Mouse (Mus musculus) liver, embryonic 14.5 days (tissue): ENCODE measurements at regions not wholly inside any gene's neighbourhood (a gene's known extent, or its start where the extent isn't known, plus 50 kb on each side); places are given as distances from the start of the nearest gene placed in this dataset.

ENCODE experiments used
- ATAC-seq: fragments of 200-750 bp; cut with Nextera tagmentation; 2 replicates; pipeline ENCODE4 v1.8.0; 2017; ENCODE audit warnings: moderate number of reproducible peaks, mild to moderate bottlenecking, moderate library complexity; ENCODE audit not compliant: insufficient read depth
- DNase-seq, 3 experiments: peaks; one replicate each; pipeline ENCODE4 v3.0.0-alpha.2; 2012 to 2013; ENCODE audit warnings: low read depth in 3 of 3, low spot score in 3 of 3
- H3K27ac ChIP-seq: fragments of 300-500 bp; sonication (generic); 2 replicates; pipeline ENCODE4 v1.5.1; 2014; ENCODE audit warnings: moderate library complexity, mild to moderate bottlenecking, control low read depth, inconsistent platforms
- H3K27me3 ChIP-seq: fragments of 300-500 bp; sonication (generic); 2 replicates; pipeline ENCODE4 v1.6.1; 2014; ENCODE audit warnings: mild to moderate bottlenecking, low read length, moderate library complexity; ENCODE audit not compliant: control insufficient read depth, insufficient read depth
- H3K36me3 ChIP-seq: fragments of 300-500 bp; sonication (generic); replicated peaks from 2 replicates; pipeline ENCODE4 v1.6.1; 2014; ENCODE audit warnings: low read depth; ENCODE audit not compliant: control insufficient read depth, insufficient read depth
- H3K4me1 ChIP-seq, 2 experiments: fragments of 200-500 bp in 1 of 2; fragments of 300-500 bp in 1 of 2; sonication (generic) in 1 of 2; replicated peaks; 2 replicates each; pipeline ENCODE4 v1.6.1; 2012 to 2014; ENCODE audit warnings: antibody characterized with exemption in 1 of 2, inconsistent platforms in 1 of 2, low read length in 1 of 2; ENCODE audit not compliant: control insufficient read depth in 2 of 2, insufficient read depth in 2 of 2
- H3K4me2 ChIP-seq: fragments of 300-500 bp; sonication (generic); 2 replicates; pipeline ENCODE4 v1.6.1; 2014; ENCODE audit warnings: low read depth, mild to moderate bottlenecking, control low read depth, moderate library complexity
- H3K4me3 ChIP-seq, 2 experiments: fragments of 200-500 bp in 1 of 2; fragments of 300-500 bp in 1 of 2; sonication (generic) in 1 of 2; 2 replicates each; pipeline ENCODE4 v1.5.1; 2012 to 2014; ENCODE audit warnings: low read depth in 2 of 2, low read length in 2 of 2, mild to moderate bottlenecking in 2 of 2, control low read depth in 1 of 2, inconsistent platforms in 1 of 2, moderate library complexity in 1 of 2; ENCODE audit not compliant: insufficient read depth in 1 of 2
- H3K9ac ChIP-seq: fragments of 300-500 bp; sonication (generic); replicated peaks from 2 replicates; pipeline ENCODE4 v1.6.1; 2014; ENCODE audit warnings: mild to moderate bottlenecking, control low read depth, moderate library complexity
- H3K9me3 ChIP-seq: fragments of 300-500 bp; sonication (generic); 2 replicates; pipeline ENCODE4 v1.6.1; 2016; ENCODE audit warnings: low read length, mixed read lengths; ENCODE audit not compliant: control insufficient read depth
- CTCF ChIP-seq: IDR thresholded peaks from 2 replicates; pipeline ENCODE4 v1.5.1; 2016; ENCODE audit warnings: antibody characterized with exemption, low read depth, control low read depth
- EP300 ChIP-seq: IDR thresholded peaks from 2 replicates; pipeline ENCODE4 v1.6.1; 2016; ENCODE audit warnings: antibody characterized with exemption, low read depth
- WGBS: fragments of 180-500 bp; shearing (Covaris S2); extraction: QIAGEN DNeasy Blood & Tissue Kit; methylation state at CpG from one replicate; pipeline ENCODE4 v1.1.7; 2014; ENCODE audit not compliant: insufficient replicate concordance; 5-methylcytosine and 5-hydroxymethylcytosine counted together

DNA sequence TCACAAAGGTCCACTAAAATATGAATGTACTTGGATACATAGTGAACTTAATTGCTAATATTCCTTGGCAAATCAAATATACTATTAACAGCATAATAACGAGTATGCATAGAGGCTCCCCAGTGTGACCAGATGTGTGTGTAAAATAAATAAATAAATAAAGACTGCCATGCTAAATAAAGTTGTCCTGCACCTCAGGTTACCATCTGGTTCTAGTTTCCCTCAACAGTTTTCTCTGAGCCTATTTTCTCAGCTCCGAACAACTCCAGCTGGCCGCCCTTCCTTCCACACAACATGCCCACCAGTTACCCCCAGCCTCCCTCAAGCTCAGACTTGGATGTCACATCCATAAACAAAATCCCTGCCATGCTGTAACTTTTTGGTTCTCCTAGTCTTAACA lies 253.8 kb upstream of the Tbx18 start:
- no peaks in the 10 kb centered on the region for H3K4me1 ChIP-seq
- H3K9ac ChIP-seq: no peak overlapping the region
- H3K36me3 ChIP-seq: no peaks in the 10 kb centered on the region
- no peak overlapping the region for H3K27ac ChIP-seq
- DNase-seq: no peak
- no peak for ATAC-seq
- H3K4me3 ChIP-seq: no peak overlapping the region
- TF ChIP-seq CTCF: no peak
- no peak for TF ChIP-seq EP300
- 66% methylated on average over 3 of the region's 3 CpGs for WGBS
- no peaks in the 10 kb centered on the region for H3K9me3 ChIP-seq
- H3K4me2 ChIP-seq: no peak overlapping the region
- H3K27me3 ChIP-seq: no peaks in the 10 kb centered on the region

DNA sequence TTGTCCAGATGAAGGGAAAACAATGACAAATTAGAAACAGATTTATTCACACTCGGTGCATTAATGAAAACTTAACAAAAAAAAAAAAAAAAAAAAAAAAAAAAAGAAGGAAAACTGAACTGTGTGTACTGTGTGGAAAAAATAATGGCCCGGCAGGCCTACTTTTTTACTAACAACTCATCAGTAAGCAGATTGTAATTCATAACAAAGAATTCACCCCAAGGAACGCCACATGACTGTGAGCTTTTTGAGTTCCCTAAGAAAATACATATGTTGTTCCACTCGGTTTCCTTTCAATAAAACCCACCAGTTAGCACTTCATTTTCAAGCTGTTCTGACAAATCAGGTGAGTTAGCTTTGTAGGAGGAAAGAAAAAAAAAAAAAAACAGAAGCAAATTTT lies 254.4 kb upstream of the Tbx18 start:
- DNase-seq (no peak), ATAC-seq (no peak)
- Histone ChIP-seq H3K36me3 (no peaks in the 10 kb centered on the region), H3K9ac (no peak overlapping the region), H3K4me2 (no peak overlapping the region), H3K27ac (no peak overlapping the region), H3K27me3 (no peaks in the 10 kb centered on the region), H3K4me3 (no peak overlapping the region), H3K9me3 (no peaks in the 10 kb centered on the region), H3K4me1 (no peaks in the 10 kb centered on the region)
- TF ChIP-seq EP300: no peak
- no peak for TF ChIP-seq CTCF
- 52% methylated on average over 4 of the region's 4 CpGs for WGBS

DNA sequence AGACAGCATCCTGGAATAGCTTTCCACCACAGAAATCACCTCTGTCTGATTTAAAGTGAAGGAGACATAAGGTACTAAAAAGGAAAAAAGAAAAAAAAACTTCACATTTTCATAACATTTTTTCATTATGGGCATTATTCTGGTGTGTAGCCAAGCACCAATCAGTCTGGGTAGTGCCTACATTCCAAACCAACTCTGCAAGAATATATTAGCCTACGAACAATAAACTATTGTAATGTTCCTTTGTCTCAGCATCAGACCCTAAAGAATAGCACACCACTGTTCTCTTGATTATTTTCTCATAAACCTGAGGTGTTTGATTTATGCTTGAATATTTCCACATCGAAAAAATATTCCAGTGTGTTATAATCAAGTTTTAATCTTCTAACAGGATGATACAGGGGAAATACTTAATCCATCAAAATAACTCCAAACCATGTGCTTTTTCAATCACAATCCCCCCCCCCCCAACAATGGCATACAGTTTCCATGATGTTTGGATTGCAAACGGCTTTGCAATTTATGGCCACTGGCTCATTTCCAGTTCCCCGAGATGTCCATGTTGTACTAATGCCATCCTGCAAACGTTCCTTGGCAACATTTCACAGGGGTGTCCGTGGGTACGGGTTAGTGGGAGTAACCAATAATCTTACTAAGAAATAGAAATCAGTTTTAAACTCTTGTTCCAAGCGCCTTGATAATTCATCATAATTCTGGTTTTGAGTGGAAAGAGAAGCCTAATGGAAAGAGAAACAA lies 275.1 kb upstream of the Tbx18 start:
- Histone ChIP-seq H3K27ac (no peak overlapping the region), H3K27me3 (no peaks in the 10 kb centered on the region), H3K9me3 (no peaks in the 10 kb centered on the region), H3K36me3 (no peaks in the 10 kb centered on the region), H3K4me1 (no peaks in the 10 kb centered on the region), H3K4me3 (no peak overlapping the region), H3K4me2 (no peak overlapping the region), H3K9ac (no peak overlapping the region)
- WGBS: 55% methylated on average over 8 of the region's 8 CpGs
- DNase-seq: no peak
- TF ChIP-seq EP300: no peak
- TF ChIP-seq CTCF: no peak
- no peak for ATAC-seq

DNA sequence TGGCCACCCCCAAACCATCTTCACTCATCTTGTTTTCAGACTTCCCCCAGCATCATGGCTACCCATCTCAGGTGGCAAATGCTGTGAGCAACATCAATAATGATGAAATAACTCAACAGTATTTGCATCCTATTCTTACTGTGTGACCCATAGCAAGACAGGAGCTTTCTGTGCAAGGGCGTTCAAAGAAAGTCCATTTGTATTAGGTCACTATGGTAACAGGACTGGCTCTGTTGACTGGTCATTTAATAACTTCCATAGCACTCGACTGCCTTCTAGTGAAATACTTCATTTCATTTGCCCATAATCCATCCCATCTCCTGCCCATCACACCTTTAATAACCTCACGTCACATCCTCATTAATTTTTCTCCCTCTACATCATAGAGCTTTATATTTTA lies 292.7 kb upstream of the Tbx18 start:
- H3K9ac ChIP-seq: no peak overlapping the region
- H3K27me3 ChIP-seq: no peaks in the 10 kb centered on the region
- 47% methylated on average over 3 of the region's 3 CpGs for WGBS
- ATAC-seq (no peak), DNase-seq (no peak)
- H3K4me3 ChIP-seq: no peak overlapping the region
- no peak overlapping the region for H3K4me2 ChIP-seq
- no peak overlapping the region for H3K27ac ChIP-seq
- H3K9me3 ChIP-seq: no peaks in the 10 kb centered on the region
- TF ChIP-seq EP300 (no peak), CTCF (no peak)
- H3K4me1 ChIP-seq: no peaks in the 10 kb centered on the region
- no peaks in the 10 kb centered on the region for H3K36me3 ChIP-seq

DNA sequence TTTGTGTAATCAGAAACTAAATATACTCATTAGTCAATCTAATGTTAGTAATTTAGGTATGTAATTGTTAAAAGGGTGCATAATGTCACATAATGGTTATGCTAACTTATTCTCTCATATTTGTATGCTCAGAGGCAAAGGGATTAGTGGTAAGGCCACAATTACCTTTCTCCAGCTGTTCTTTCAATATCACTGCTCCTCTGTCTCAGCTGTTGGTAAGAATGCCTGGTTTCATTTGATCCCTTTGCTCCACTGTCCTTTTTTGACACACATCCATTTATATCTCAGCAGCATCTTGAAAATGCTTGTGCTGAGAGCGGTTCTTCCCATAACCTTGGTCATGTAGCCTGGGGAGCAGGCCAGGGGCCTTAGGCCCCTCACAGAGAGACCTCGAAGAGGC lies 294.9 kb upstream of the Tbx18 start:
- H3K9ac ChIP-seq: no peak overlapping the region
- WGBS: 36% methylated on average over 2 of the region's 2 CpGs
- no peak overlapping the region for H3K4me2 ChIP-seq
- no peaks in the 10 kb centered on the region for H3K36me3 ChIP-seq
- no peak overlapping the region for H3K4me3 ChIP-seq
- H3K27ac ChIP-seq: no peak overlapping the region
- ATAC-seq (no peak), DNase-seq (no peak)
- no peak for TF ChIP-seq EP300
- TF ChIP-seq CTCF: no peak
- H3K9me3 ChIP-seq: no peaks in the 10 kb centered on the region
- no peaks in the 10 kb centered on the region for H3K4me1 ChIP-seq
- H3K27me3 ChIP-seq: no peaks in the 10 kb centered on the region
